8 mouse cellular contexts compared by ENCODE assay signal in the genomic region with DNA sequence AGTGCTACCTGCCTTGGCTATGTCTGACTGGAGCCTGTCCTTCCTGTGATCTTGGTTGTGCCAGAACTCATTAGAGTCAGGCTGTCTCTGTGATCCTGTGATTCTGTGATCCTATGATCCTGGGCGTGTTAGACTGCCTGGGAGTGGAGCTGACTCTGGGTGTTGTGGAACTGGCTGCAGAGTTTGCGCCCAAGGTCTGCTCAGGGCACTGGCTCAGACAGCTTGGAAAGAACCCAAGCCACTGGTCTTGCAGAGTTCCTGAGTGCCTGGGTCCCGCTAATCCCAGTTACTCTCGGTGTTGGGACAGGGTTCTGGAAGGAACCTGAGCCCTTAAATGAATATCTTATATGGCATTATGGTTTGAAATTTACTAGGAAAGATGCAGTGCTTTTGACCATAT.
"Had no signal": no experiment of that assay in that cellular context is flagged by ENCODE, and none has a peak within 500 bp of the region (broad histone marks: within the 10 kb centered on the region; RNA-seq: fewer than 3 reads in every experiment).

No protein-coding gene starts in this region.

- DNase-seq: lung, adult 2 months; lung, postnatal 14 days; lung, postnatal 36 days; right cerebral cortex, postnatal 14 days; spleen, adult 18-20 months; thymus, adult 18-20 months; thymus, postnatal 14 days; thymus, postnatal 36 days had no signal
